In genomic region chr2:181763006-181763830, GRCm38 (mm10) we compare ENCODE assay signal across 10 mouse cellular contexts. TPM values are rescaled to one million over a fixed set of nuclear protein-coding genes. Genes with fewer than 3 reads are reported as not detected.
DNase-seq lines count a peak whose midpoint lies in the region; ATAC-seq lines count a peak whose summit lies in the region.
"Had no signal": no experiment of that assay in that cellular context is flagged by ENCODE, and none has a peak within 500 bp of the region (broad histone marks: within the 10 kb centered on the region; RNA-seq: fewer than 3 reads in every experiment).

Myt1 (plus strand) TSS chr2:181763332.

- WGBS in intestine, embryonic 14.5 days = 57% methylated on average over 8 of the region's 8 CpGs
- WGBS in intestine, embryonic 15.5 days = 62% methylated on average over 8 of the region's 8 CpGs
- WGBS in embryonic facial prominence, embryonic 13.5 days = 26% methylated on average over 8 of the region's 8 CpGs
- WGBS in neural tube, embryonic 13.5 days = 16% methylated on average over 8 of the region's 8 CpGs

- H3K27ac ChIP-seq in intestine, embryonic 14.5 days (ENCODE audit: low read depth) = no peak within 1 kb of the TSS
- H3K27ac ChIP-seq in intestine, embryonic 15.5 days = no peak within 1 kb of the TSS
- no peak within 1 kb of the TSS for H3K27ac ChIP-seq in embryonic facial prominence, embryonic 13.5 days
- H3K27ac ChIP-seq in neural tube, embryonic 13.5 days (replicated peaks) = peak within 1 kb of the TSS; percentile 96
- H3K27ac ChIP-seq: liver, embryonic 13.5 days had no signal

- no peaks in the 10 kb centered on the region for H3K4me1 ChIP-seq in intestine, embryonic 14.5 days (replicated peaks; ENCODE audit: control insufficient read depth, insufficient read depth, low read length)
- no peaks in the 10 kb centered on the region for H3K4me1 ChIP-seq in intestine, embryonic 15.5 days (replicated peaks)
- peaks cover 13% of the 10 kb centered on the region; the same call in 1 of the 2 replicates for H3K4me1 ChIP-seq in embryonic facial prominence, embryonic 13.5 days
- H3K4me1 ChIP-seq in neural tube, embryonic 13.5 days (replicated peaks) = peaks cover 64% of the 10 kb centered on the region
- H3K4me1 ChIP-seq: liver, embryonic 13.5 days had no signal

- peaks cover 7% of the 10 kb centered on the region; the same call in 1 of the 2 replicates for H3K27me3 ChIP-seq in intestine, embryonic 14.5 days (replicated peaks; ENCODE audit: control insufficient read depth, insufficient read depth, low read length)
- H3K27me3 ChIP-seq in intestine, embryonic 15.5 days (replicated peaks) = no peaks in the 10 kb centered on the region; the same call in 1 of the 2 replicates
- H3K27me3 ChIP-seq in embryonic facial prominence, embryonic 13.5 days = peaks cover 16% of the 10 kb centered on the region; the same call in 1 of the 2 replicates
- no peaks in the 10 kb centered on the region for H3K27me3 ChIP-seq in neural tube, embryonic 13.5 days

- H3K4me2 ChIP-seq in intestine, embryonic 14.5 days (ENCODE audit: low read length) = no peak within 1 kb of the TSS
- no peak within 1 kb of the TSS for H3K4me2 ChIP-seq in intestine, embryonic 15.5 days (replicated peaks)
- peak within 1 kb of the TSS; percentile 15; the same call in 1 of the 2 replicates for H3K4me2 ChIP-seq in embryonic facial prominence, embryonic 13.5 days
- peak within 1 kb of the TSS; percentile 87 for H3K4me2 ChIP-seq in neural tube, embryonic 13.5 days
- H3K4me2 ChIP-seq: liver, embryonic 13.5 days had no signal

- H3K9me3 ChIP-seq in intestine, embryonic 14.5 days (ENCODE audit: control insufficient read depth, low read length) = no peaks in the 10 kb centered on the region
- H3K9me3 ChIP-seq in intestine, embryonic 15.5 days = no peaks in the 10 kb centered on the region
- no peaks in the 10 kb centered on the region for H3K9me3 ChIP-seq in embryonic facial prominence, embryonic 13.5 days
- H3K9me3 ChIP-seq in neural tube, embryonic 13.5 days = no peaks in the 10 kb centered on the region
- H3K9me3 ChIP-seq: liver, embryonic 13.5 days had no signal

- H3K9ac ChIP-seq in intestine, embryonic 14.5 days (ENCODE audit: low read length) = no peak within 1 kb of the TSS
- no peak within 1 kb of the TSS for H3K9ac ChIP-seq in intestine, embryonic 15.5 days
- H3K9ac ChIP-seq in embryonic facial prominence, embryonic 13.5 days = no peak within 1 kb of the TSS
- peak within 1 kb of the TSS; percentile 63 for H3K9ac ChIP-seq in neural tube, embryonic 13.5 days
- H3K9ac ChIP-seq: liver, embryonic 13.5 days had no signal

- H3K36me3 ChIP-seq in intestine, embryonic 14.5 days (ENCODE audit: control insufficient read depth, insufficient read depth, low read length) = no peaks in the 10 kb centered on the region
- H3K36me3 ChIP-seq in intestine, embryonic 15.5 days = no peaks in the 10 kb centered on the region
- H3K36me3 ChIP-seq in embryonic facial prominence, embryonic 13.5 days = no peaks in the 10 kb centered on the region
- H3K36me3 ChIP-seq in neural tube, embryonic 13.5 days = no peaks in the 10 kb centered on the region
- H3K36me3 ChIP-seq: liver, embryonic 13.5 days had no signal

- 0 out of 2 replicates have a peak, but pooled peaks have one; percentile 23 for ATAC-seq in intestine, embryonic 14.5 days (replicated peaks; ENCODE audit: low FRiP score, low TSS enrichment, low read depth)
- no peak for ATAC-seq in intestine, embryonic 15.5 days
- no peak; the same call in 1 of the 2 replicates for ATAC-seq in embryonic facial prominence, embryonic 13.5 days (ENCODE audit: insufficient number of reproducible peaks, insufficient read depth, low FRiP score, low TSS enrichment, low read depth)
- ATAC-seq in neural tube, embryonic 13.5 days (ENCODE audit: low read depth) = peak; percentile 51
- ATAC-seq in megakaryocyte, adult 5-6 weeks (ENCODE audit: poor library complexity, severe bottlenecking) = no peak

- DNase-seq in intestine, embryonic 14.5 days (ENCODE audit: low spot score) = no peak
- DNase-seq in layer of hippocampus, postnatal 25 days (ENCODE audit: extremely low spot score in 1 of 2, low spot score in 1 of 2) = no peak
- no peak for DNase-seq in natural killer cell, adult 2 months (ENCODE audit: low spot score in 2 of 2)
- no peak for DNase-seq in right cerebral cortex, adult 2 months (ENCODE audit: low spot score in 2 of 2)
- DNase-seq: liver, embryonic 13.5 days had no signal

- H3K4me3 ChIP-seq in intestine, embryonic 14.5 days (ENCODE audit: low read depth, low read length) = no peak within 1 kb of the TSS
- H3K4me3 ChIP-seq in intestine, embryonic 15.5 days (replicated peaks) = no peak within 1 kb of the TSS
- H3K4me3 ChIP-seq in embryonic facial prominence, embryonic 13.5 days = no peak within 1 kb of the TSS
- H3K4me3 ChIP-seq in neural tube, embryonic 13.5 days = peak within 1 kb of the TSS; percentile 36
- H3K4me3 ChIP-seq: liver, embryonic 13.5 days had no signal

RNA-seq across cellular contexts. Expression of gene Myt1, which starts in this region (rescaled TPM):
- 4.1 and 4.3 TPM in 2 replicates for polyA plus RNA-seq in intestine, embryonic 14.5 days (2014; fragmentation: Nextera tagmentation; extraction: Ambion mirVana)
- polyA plus RNA-seq in intestine, embryonic 15.5 days (2015; fragmentation: Nextera tagmentation; extraction: Ambion mirVana) = 2.4 and 2.7 TPM in 2 replicates
- polyA plus RNA-seq in embryonic facial prominence, embryonic 13.5 days (2015; fragmentation: Nextera tagmentation; extraction: Ambion mirVana) = 0.77 and 0.79 TPM in 2 replicates
- 10 to 100 TPM; 26.4 to 34.5 TPM for total RNA-seq in layer of hippocampus, postnatal 25 days (2021)
- 44.9 and 52.5 TPM in 2 replicates for polyA plus RNA-seq in neural tube, embryonic 13.5 days (2015; fragmentation: Nextera tagmentation; extraction: Ambion mirVana)
- not detected in 2 replicates for total RNA-seq in megakaryocyte, adult 5-6 weeks (2015)
- total RNA-seq in megakaryocyte, adult 5-6 weeks (2017) = not detected in 2 replicates
- polyA plus RNA-seq: heart, postnatal 0 days; liver, embryonic 13.5 days had no signal

Comparison
In these comparisons a context has a peak if more than half of its experiments do, and no peak if none do; other contexts are left out.
1. RNA of gene Myt1 (total RNA-seq): 26.4 to 34.5 TPM in layer of hippocampus, postnatal 25 days; not detected in megakaryocyte, adult 5-6 weeks; every median in the first group is over 10 times any median in the second.
2. ATAC-seq: peak in intestine, embryonic 14.5 days (single experiment) and neural tube, embryonic 13.5 days (single experiment); none in intestine, embryonic 15.5 days (single experiment), embryonic facial prominence, embryonic 13.5 days (single experiment) and megakaryocyte, adult 5-6 weeks (single experiment).
3. H3K4me2 ChIP-seq: peak in embryonic facial prominence, embryonic 13.5 days (single experiment) and neural tube, embryonic 13.5 days (single experiment); none in intestine, embryonic 14.5 days (single experiment) and intestine, embryonic 15.5 days (single experiment).